Mouse (Mus musculus) adipose tissue, adult 10 weeks (tissue): Measurements from ENCODE around the gene Il22ra1. TPM values are rescaled to one million over a fixed set of nuclear protein-coding genes. Genes with fewer than 3 reads are reported as not detected.

ENCODE experiments used
- polyA plus RNA-seq: library from polyadenylated mRNA; stranded (reverse); fragments of 350-450 nt; fragmentation: Illumina TruSeq; extraction: RNeasy Lipid Tissue Mini Kit (QIAGEN cat#74804); gene quantifications from one replicate; pipeline ENCODE4 v1.2.3, GENCODE M21; 2014; ENCODE audit warnings: low read depth, low replicate concordance

The Il22ra1 gene
- polyA plus RNA-seq = 0.48 TPM

GRCm38 (mm10) chr4:135727817-135728216 is at the start of gene Il22ra1:
Gene Il22ra1 (plus strand): TSS chr4:135728172.

DNA sequence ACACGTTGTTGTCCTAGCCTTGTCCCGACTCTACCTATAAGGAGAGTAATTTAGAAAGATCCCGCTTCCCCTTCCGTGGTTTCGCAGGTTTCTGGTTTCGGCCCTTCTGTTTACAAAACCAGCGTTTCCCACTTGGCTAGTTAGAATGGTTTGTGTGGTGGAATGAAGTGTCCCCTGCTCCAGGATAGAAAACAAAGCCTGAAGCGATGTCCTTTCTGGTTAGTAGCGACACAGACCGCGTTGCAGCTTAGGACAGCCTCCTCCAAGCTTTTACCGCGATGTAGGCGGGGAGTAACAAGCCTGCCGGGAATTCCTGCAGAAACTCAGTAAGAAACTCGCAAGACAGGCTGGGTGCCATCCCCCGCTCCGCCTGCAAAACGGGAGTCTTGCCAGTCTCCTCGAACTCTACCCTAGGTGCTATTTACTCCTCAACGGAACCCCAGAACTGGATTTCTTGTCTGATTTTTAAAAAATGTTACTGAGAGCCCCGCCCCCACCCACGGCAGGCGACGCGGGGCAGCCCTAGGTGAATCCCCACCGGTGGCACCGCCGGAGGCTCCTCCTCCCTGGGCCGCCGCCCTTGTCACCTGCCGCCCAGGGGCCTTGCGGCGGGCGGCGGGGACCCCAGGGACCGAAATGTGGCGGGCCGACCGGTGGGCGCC is 41.9 kb upstream of the Il22ra1 start, which contains the start of gene Ifnlr1:
Gene Ifnlr1 (plus strand): TSS at position 382 of the 662 bp plus-strand sequence.

DNA sequence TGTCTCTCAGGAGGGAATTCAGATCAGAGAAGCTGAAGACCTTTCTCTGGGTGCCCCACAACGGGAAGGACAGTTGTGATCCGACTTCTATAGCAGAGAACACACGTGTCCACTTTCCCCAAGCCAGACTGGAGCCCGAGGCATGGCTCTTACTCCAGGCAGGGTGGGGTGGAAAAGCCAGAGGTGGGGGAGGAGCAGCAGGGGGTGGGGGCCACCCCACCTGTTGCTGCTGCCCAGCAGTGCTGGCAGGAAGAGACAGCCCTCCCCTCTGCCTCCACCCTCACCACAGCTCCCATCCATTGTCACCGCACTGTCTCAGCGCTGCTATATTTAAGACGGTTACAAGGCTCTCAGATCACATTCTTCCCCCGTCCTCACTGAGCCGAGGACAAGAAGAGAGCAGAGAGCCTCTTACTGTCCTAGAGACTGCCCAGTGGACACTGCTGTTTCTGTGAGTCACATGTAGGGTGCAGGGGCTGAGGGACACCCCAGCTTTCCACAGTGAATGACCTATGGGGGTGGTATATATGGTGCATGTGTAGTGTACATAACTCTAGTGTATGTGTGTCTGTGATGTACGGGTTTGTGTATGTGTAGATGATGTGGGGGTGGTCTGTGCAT is 31.5 kb downstream of the Il22ra1 start, which contains the start of gene Myom3:
Gene Myom3 (plus strand): TSS at position 360 of the 621 bp plus-strand sequence.

Other genes starting within 250 kb of the Il22ra1 start
- gene Stpg1, start 233.4 kb upstream of the Il22ra1 start, polyA plus RNA-seq = 3.0 TPM
- 8.5 TPM for gene Nipal3, start 233.1 kb upstream of the Il22ra1 start, polyA plus RNA-seq
- not detected for gene Grhl3, start 154.5 kb upstream of the Il22ra1 start, polyA plus RNA-seq
- 4.7 TPM for gene Ifnlr1, start 41.9 kb upstream of the Il22ra1 start, polyA plus RNA-seq
- 2.2 TPM for gene Myom3, start 31.5 kb downstream of the Il22ra1 start, polyA plus RNA-seq
- gene Srsf10, start 127.6 kb downstream of the Il22ra1 start, polyA plus RNA-seq = 89.6 TPM
- gene Pnrc2, start 145.7 kb downstream of the Il22ra1 start, polyA plus RNA-seq = 131 TPM
- 0.78 TPM for gene Cnr2, start 167.2 kb downstream of the Il22ra1 start, polyA plus RNA-seq
- 212 TPM for gene Fuca1, start 192.6 kb downstream of the Il22ra1 start, polyA plus RNA-seq
- gene Hmgcl, start 218.3 kb downstream of the Il22ra1 start, polyA plus RNA-seq = 52.3 TPM
- 29.9 TPM for gene Gale, start 235.6 kb downstream of the Il22ra1 start, polyA plus RNA-seq
- gene Lypla2, start 244.5 kb downstream of the Il22ra1 start, polyA plus RNA-seq = 50.2 TPM